Mouse (Mus musculus) gonadal fat pad, adult 2 months (tissue): ENCODE measurements around the gene Srp72. TPM values are rescaled to one million over a fixed set of nuclear protein-coding genes. Genes with fewer than 3 reads are reported as not detected.

Experiments used
- polyA plus RNA-seq: library from polyadenylated mRNA; depleted of rRNA; stranded (reverse); fragments of >200 nt; gene quantifications from 2 replicates; pipeline ENCODE4 v1.2.3, GENCODE M21; 2012; rRNA removed

Srp72 gene
- polyA plus RNA-seq, 1 experiment = 43.7 TPM

Other genes with a start within 250 kb of the Srp72 start
- 16.0 and 16.2 TPM in 2 replicates for gene Aasdh, start 69.2 kb upstream of the Srp72 start, polyA plus RNA-seq
- gene Paics, start 23.4 kb upstream of the Srp72 start, polyA plus RNA-seq = 52.4 and 56.1 TPM in 2 replicates
- gene Ppat, start 23.1 kb upstream of the Srp72 start, polyA plus RNA-seq = 5.6 and 8.7 TPM in 2 replicates
- gene Arl9, start 29.4 kb downstream of the Srp72 start, polyA plus RNA-seq = 0.82 and 1.2 TPM in 2 replicates
- 0.28 and 0.56 TPM in 2 replicates for gene Thegl, start 41.3 kb downstream of the Srp72 start, polyA plus RNA-seq
- 65.9 and 80.4 TPM in 2 replicates for gene Hopx, start 140.4 kb downstream of the Srp72 start, polyA plus RNA-seq
- 693 and 1,083 TPM in 2 replicates for gene Spink2, start 236.8 kb downstream of the Srp72 start, polyA plus RNA-seq